Mouse (Mus musculus) spleen, postnatal 14 days (tissue): ENCODE results near the gene Ercc2.

Experiments used
- DNase-seq, 2 experiments: peaks; one replicate each; pipeline ENCODE4 v3.0.0; 2021 to 2022; ENCODE audit warnings: low spot score in 2 of 2

Gene Ercc2

DNA sequence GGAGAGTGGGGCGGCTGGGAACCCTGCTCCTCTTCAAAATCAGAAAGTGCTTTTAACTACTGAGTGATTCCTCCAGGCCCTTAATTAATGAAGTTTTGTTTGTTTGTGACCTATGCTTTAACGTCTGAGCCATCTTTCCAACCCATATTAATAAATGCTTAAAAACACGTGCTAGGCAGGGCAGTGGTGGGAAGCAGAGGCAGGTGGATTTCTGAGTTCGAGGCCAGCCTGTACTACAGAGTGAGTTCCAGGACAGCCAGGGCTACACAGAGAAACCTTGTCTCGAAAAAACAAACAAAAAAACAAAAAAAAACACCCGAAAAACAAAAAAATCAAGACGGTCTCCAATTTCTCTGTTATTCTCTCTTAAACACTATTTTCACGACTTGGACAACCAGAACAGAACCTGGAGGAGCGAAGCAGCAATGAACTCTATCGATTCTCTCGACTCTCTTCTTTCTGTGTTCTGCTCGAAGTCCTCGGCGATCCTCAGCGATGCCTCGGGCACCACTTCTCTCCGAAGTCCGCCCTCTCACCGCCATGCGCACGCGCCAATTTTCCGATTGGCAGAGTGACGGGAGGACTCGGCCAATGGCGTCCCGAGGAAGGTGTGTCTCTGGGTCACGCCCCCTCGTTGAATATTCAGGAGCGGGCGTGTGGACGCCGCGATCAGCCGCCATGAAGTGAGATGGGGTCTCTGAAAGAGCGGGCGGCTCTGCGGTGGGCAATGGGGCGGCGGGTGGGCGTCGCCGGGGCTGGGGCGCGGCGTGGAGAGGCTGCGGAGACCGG is at the start of gene Ercc2:
Gene Ercc2 (plus strand): TSS at position 634 of the 789 bp plus-strand sequence.
- DNase-seq, result peak; percentile 98

DNA sequence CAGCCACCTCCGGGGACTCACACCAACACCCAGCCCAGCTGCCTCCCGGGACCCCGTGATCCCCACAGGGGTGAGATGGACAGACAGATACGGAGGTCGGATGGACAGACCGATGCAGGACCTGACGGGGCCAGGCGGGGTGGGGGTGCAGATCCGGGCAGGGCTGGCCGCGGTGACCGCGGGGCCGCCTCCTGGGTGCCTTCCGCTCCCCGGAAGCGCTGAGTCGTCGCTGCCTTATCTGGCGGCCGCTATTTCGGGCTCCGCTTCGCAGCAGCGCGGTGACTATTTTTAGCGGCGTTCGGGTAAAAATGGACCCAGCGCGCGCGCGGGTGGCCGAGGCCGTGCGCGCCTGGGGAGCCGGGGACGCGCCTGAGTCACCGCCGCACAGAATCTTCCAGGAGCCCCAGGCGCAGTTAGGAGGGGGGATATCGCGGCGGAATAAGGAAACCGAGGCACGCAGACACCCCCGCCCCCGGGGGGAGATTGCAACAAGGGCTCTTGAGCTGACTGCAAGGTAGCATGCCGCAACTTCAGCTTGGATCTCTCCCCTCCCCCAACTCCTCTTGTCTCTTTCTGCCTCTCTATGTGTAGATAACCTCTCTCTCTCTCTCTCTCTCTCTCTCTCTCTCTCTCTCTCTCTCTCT is 49.0 kb upstream of the Ercc2 start:
- peak; percentile 42 to 59 for DNase-seq

DNA sequence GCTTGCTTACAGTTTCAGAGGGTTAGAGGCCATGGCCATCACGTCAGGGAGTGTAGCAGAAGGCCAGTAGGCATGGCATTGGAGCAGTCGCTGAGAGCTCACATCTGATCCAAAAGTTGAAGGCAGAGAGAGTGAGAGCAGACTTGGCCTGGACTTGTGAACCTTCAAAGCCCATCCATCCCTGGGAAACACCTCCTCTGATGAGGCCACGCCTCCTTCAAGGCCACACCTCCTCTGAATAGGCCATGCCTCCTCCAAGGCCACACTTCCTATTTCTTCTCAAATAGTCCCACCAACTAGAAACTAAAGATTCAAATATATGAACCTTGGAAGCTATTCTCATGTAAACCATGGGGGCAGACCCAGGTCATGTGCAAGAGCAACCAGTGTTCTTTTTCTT is 46.2 kb upstream of the Ercc2 start:
- DNase-seq, result no peak

DNA sequence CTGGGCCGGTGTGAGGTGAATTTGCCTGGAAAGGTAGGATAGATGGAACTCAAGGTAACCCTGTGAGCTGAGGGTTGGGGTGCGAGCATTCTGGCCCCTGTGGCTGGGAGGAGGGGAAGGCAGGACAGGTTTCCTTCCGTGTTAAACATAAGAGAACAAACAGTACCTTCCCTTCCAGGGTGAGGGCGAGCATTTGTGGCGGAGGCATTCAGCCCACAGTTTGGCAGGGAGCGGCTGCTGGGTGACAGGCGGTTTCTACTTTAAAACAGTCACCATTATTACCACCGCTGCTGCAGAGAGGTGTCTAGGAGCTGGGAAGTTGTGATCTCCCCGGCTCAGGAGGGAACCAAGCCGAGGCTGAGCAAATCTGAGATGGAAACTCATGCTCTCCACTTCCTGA is 44.7 kb upstream of the Ercc2 start:
- no peak for DNase-seq

DNA sequence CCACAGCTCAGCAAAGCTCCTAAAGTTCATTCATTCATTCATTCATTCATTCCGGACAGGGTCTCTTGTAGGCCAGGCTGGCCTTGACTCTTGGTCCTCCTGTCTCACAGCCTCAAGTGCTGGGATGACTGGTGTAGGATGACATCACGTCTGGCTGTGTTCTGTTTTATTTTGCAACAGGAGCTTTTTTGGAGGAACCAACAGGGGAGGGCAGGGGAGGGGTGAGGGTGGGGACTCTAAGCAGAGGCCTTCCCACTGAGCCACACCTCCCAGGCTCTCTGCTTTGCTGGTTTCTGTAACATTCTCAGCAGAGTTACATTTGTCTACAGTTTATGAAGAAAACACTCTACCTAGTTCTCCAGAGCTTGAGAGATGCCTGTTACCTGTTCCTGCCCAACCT is 43.8 kb upstream of the Ercc2 start:
- no peak for DNase-seq

DNA sequence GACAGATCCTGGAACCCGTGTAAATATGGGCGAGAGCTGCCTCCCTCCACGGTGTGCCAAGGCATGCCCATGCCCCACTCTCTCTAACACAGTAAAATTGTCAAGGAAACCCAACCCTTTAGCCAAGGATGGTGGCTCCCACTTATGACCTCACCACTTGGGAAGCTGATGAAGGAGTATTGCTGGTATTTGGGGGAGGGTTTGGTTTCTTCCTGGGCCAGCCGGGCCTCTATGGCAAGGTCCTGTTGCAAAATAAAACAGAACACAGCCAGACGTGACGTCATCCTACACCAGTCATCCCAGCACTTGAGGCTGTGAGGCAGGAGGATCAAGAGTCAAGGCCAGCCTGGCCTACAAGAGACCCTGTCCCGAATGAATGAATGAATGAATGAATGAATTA is 43.2 kb upstream of the Ercc2 start:
- no peak for DNase-seq

DNA sequence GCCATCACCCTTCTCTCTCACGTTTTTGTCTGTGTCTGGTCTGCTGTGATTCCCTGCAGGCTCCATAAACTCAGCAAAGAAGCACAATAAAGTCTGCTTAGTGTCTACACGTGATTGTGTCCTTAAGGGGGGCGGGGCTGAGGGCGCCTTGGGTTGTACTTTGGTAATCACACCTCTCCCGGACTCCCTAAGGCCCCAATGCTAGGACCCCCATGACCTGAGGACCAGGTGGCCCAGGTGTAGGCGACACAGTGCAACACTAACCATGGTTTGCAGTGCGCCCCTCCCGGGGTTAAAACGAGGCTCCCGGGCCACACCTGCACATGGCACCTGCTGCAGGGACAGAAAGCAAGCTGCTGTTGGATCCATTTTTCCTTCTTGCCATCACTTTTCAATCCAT is 40.6 kb upstream of the Ercc2 start:
- DNase-seq, result no peak

DNA sequence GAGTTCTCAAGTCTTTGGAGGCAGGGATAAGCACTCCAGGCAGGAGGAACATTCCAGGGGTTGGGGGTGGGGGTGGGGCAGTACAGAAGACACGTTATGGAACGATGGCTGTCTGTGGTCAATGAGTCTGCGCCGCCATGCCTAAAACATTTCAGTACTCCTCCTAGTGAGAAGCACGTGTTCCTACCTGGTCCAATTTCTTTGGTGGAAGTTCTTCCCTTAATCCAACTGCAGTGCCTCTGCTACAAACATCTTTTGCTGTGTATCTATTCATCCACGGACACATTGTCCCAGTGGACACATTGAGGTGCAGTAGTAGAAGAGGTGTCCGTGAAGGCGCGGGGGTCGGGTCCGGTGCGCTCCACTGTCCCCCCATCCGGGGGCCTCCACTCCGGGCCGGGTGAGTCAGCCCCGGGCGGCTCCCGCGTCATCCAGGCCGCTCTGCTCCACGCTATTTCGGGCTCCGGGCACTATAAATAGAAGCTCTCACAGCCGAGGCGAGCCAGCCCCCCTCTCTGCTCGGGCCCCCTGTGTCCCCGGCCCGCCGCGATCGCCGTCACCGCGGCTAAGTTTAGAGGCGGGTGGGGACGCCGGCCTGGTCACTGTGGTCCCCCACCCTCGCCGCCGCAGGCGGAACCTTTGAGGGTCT is 39.9 kb upstream of the Ercc2 start:
- no peak for DNase-seq

DNA sequence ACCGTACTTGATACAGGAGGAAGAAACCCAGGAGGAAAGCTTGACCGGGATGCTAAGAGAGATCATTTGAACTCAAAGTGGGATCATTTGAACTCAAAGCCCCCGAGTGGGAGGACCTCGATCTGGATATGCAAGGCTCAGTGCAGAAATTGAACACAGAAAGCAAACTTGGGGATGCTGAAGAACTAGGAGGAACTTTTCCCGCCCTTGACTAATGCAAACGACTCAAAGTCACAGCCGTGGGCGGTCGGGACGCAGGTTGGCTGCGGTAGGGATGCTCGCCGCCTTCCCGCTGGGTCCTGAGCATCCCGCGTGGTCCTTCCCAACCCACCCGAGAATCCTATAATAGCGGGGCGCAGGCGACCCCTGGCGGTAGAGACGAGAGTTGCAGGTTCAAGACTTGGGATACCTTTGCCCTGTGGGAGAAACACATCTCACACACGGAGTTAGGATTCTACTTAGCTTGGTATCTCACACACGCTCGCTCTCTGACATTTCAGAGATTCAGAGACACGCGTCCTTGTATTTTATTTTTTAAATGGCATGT is 39.3 kb upstream of the Ercc2 start:
- DNase-seq, result peak; percentile 59 to 77

DNA sequence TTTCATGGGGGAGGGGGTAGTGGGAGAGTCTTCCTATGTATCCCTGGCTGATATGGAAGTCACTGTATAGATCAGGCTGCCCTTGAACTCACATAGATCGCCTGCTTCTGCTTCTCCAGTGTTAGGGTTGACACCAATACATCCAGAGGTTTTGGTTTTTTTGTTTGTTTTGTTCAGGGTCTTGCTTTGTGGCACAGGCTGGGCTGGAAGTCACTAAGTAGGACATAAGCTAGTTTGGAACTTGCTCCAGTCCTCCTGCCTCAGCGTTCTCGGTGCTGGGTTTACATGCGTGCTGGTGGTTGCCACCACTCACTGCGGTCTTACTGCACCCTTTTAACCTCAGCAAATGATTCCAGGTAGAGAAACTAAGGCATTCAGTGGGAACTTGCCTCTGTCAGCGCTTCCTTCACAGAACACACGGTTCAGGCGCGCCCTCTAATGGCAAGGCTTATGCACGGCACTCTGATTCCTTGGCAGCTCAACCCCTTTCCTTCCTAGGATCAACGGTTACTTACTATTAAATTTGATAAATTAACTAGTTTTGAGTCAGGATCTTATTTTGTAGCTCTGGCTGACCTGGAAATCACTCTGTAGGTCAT is 38.5 kb upstream of the Ercc2 start:
- DNase-seq, result peak; percentile 46 to 64

DNA sequence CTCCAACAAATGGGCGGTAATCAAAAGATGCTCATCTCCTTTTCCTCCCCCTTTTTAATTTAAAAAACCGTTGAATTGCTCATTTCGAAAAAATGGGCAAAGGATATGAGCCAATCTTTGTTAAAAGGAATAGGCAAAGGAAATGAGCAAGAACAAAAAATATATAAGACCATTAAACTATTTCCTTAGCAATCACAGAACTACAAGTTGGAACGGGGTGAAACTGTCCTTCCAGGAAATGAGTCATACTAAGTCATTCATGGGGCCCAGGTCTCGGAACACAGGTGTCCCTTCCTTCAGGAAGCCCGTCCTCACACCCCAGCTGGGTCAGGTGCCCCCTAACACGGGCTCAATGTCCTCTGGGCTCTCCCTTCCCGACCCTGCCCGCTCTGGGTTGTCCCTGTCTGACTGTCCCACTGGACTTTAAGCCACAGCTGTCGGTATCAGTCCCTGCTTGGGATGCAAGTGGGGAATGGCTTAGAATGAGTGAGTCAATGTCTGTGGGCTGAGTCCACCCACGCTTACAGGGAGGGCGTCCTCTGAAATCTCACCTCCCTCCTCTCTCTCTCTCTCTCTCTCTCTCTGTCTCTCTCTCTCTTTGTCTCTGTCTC is 37.5 kb upstream of the Ercc2 start, which contains the start of gene Ercc1:
Gene Ercc1 (plus strand): TSS at position 542 of the 611 bp plus-strand sequence.
- DNase-seq, result no peak

DNA sequence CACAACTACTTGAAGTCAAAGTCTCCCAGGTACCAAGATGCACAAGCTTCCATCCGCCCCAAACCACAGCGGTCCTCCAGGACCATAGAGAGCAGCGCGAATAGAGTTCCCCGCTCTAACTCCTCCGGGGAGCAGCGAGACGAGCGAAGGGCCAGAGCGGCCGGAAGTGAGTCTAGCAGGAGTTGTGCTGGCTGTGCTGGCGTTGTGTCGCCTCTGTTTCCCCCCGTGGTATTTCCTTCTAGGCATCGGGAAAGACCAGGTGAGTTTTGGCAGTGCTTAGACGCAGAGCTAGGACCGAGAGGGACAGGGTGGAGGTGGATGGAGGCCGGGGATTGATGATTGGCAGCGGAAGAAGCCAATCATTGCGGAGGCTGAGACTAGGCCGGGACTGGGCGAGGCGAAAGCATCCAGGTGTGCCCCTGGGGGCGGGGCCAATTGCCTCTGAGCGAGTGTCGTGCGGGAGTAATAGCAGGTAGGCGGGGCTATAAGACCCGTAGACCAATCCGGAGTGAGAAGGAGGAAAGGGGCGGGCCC is 36.8 kb upstream of the Ercc2 start:
- DNase-seq, result peak; percentile 90 to 93

DNA sequence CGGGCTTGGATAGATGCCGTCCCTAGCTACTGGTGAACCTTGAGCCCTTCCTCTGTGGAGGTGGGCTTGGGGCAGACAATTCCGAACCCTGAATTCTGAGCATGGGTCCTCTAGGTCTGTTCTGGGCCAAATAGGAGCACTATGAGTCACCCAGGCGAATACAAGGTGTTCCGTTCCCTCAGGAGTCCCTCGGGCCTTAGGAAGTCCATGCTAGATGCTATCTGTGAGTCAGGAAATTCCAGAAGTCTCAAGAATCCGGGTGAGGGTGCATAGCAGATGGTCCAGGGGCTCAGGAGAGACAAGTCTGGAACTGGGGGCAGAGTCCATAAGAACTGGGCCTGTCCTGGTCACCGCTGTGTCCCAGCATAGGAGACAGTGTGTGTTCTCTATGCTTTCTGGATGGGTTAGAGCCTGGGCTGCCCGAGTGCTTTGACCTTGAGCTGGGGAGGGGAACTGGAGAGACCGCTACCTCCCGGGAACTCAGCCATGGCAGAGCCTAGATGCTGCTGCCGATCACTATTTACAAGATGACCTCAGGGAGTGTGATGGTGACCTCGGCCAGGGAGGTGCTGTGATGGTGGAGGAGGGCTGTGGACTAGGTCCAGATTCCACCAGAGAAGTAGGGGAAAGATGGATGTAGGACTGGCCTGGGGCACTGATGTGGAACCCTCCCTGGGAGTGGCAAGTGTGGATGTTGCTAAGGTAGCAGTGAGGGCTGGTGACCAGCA is 32.5 kb upstream of the Ercc2 start:
- no peak for DNase-seq

DNA sequence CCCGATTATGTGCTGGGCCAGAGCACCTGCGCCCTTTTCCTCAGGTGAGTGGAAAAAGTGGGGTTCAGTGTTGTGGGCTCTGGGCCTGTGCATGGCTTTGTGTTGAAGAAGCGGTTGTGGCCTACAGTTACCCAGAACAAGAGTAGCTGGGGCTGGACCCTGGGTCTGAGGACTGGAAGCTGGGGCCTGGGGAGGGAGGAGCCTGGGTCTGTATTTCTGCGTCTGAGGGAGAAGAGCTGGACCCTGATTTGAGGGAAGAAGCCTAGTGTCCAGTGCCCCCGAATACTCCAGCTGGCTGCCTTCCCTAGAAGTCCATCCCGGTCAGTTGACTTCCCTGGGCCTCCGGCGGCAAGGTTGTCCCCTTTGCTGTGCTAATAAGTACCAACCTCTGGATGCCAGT is 31.6 kb upstream of the Ercc2 start:
- DNase-seq, result no peak

DNA sequence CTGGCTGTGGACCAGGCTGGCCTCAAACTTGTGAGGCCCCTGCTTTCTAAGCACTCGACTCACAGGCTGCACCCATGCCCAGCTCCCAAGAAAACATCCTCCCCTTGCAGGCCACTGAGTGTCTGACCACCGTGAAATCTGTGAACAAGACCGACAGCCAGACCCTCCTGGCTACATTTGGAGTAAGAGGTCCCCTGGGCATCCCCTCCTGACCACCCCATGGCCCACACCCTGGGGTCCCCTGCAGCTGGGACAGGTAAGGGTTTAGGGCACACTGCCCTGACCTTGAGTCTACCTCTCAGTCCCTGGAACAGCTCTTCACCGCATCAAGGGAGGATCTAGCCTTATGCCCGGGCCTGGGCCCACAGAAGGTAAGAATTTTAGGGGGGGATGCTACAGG is 26.8 kb upstream of the Ercc2 start:
- no peak for DNase-seq

DNA sequence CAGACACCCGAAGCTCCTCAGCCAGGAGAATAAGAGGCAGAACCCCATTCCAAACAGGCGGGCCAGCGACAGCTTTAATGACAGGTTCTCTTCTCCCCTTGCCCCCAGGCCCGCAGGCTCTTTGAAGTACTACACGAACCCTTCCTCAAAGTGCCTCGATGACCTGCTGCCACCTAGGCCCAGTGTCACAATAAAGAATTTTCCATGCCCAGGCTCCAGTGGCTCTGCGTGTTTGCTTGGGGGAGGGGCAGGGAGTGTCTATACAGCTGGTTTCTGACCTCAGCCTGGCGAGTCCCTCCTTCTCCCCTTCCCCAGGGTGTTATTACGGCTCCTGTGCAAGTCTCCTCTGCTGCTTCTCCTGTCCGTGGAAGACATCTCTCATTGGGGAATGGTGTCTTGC is 25.5 kb upstream of the Ercc2 start:
- no peak for DNase-seq

DNA sequence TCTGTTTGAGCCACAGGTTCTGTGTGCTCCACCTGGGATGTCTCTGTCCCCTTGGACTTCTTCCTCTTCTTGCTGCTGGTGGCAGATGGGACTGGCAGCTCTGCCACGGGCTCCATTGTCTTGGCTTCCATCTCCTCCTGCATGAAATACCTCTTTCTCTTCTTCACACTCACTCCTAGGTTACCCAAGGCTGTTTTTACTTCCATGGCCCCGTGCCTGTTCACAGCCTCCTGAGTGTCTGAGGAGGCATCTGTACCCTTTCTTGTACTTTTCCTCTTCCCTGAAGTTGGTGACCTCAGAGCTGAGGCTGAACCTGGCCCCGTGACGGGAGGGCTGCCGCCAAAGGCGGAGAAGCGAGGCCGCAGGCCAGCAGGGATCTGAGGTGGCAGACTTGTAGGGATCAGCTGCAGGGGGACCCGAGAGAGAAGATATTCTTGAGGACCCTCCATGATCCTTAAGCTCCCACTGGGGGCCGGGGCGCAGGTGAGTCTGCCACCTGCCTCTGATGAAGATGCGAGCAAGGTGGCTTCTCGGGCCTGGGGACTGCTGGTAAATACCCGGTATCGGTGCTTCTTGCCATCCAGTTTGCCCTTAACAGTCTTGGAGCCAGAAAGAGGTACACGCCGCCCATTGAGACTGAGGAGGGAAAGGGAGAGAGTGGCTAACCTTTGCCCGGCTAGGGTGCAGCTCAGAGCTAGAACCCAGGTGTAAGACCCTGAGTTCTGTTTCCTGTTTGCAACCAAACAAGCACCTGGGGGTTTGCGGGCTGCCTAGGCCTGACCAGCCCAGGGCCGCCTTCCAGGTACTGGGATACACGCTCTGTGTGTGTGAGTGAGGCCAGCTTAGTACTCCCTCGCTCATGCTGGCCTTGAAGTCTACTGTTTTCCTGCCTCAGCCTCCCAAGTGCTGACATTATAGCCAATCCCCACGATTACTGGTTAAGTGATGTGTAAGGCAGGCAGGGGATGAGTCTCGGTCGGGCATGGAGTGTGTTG is 24.1 kb upstream of the Ercc2 start:
- DNase-seq, result no peak

DNA sequence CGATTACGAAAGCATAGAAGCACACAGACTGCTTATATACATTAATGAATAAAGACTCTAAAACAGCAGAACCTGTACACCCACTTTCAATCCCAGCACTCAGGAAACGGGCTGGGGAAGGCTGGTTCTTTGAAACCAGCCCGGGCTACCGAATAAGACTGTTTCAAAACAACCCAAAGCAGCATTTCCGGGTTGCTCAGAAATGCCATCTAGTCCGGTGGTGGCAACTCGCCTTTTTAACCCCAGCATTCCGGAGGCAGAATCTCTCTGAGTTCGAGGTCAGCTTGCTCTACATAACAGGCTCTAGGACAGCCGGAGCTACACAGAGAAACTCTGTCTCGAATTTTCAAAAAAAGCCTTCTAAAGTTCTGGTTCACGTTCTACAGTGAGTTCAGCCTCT is 23.2 kb upstream of the Ercc2 start:
- DNase-seq, result no peak

DNA sequence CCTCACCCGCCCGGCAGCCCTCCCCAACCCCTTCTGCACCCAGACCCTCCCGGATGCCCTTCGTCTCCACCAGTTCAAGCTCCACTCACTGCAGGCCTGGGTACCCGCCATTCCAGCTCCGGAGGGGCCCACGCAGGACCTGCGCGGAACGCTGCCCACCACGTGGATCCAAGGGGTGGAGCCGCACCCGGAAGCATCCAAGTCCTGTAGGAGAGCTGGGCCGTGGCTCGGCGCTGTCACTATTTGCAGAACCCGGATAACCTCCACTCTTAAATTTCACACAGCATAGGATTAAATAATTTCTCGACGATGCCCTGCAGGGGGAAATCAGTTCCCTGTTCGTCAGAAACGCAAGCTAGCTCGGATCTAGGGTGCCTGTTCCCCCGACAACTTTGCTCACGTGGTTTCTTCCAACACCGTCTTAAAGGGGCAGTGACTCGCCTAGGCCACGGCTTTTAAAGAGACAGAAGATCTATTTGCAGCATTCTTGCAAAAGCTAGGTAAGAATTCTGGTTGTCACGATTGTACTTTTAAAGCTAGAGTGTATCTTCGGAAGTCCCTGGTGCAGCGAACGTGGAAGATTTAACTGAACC is 22.4 kb upstream of the Ercc2 start, which contains the start of the genes Cd3eap and Ppp1r13l:
Gene Cd3eap (minus strand): TSS at position 185 of the 593 bp plus-strand sequence.
Gene Ppp1r13l (plus strand): TSS at position 451 of the 593 bp plus-strand sequence.
- DNase-seq, result peak; percentile 53 to 74
